Mouse (Mus musculus): Measurements from ENCODE around the gene Fcer1g. TPM values are rescaled to one million over a fixed set of nuclear protein-coding genes. Genes with fewer than 3 reads are reported as not detected.
A peak's percentile ranks its signal among the peaks of the same experiment; 100 is the strongest.

Fcer1g gene
- polyA plus RNA-seq, 1 experiment: 0.91 TPM

DNA sequence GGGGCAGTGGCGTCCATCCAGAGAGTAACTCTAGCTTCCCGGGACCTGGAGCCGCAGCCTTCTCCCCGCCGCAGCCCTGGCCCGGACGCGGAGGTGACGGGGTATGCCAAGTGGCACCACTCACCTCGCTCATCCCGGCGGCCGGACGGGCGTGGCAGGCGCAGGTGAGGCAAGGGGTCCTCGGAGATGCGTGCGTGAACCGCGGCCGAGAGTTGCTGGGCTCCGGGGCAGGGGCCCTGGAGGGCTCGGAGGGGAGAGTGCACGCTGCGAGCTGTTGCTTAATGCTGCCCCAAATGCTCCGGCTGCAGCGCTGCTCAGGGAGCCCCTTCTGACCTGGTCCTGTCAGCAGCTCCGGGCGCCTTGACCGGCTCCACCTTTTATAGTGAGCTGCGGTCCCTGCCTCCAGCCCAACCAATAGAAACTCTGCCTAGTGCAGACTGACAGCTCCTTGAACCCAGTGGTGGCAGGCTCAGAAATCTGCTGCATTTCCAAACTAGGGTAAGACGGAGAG lies 38.2 kb downstream of the Fcer1g start, which contains the start of gene Pcp4l1:
Gene Pcp4l1, minus strand, starts transcription at position 382 of the 511 bp plus-strand sequence.
- no peaks in the 10 kb centered on the region; the same call in 1 of the 2 replicates for H3K27me3 ChIP-seq (ENCODE audit: control insufficient read depth, insufficient read depth, low read length, poor library complexity, severe bottlenecking)
- no peak within 1 kb of the TSS for H3K27ac ChIP-seq (ENCODE audit: insufficient read depth, low read length)
- no peaks in the 10 kb centered on the region for H3K4me1 ChIP-seq (ENCODE audit: control insufficient read depth, insufficient read depth, low read length)

DNA sequence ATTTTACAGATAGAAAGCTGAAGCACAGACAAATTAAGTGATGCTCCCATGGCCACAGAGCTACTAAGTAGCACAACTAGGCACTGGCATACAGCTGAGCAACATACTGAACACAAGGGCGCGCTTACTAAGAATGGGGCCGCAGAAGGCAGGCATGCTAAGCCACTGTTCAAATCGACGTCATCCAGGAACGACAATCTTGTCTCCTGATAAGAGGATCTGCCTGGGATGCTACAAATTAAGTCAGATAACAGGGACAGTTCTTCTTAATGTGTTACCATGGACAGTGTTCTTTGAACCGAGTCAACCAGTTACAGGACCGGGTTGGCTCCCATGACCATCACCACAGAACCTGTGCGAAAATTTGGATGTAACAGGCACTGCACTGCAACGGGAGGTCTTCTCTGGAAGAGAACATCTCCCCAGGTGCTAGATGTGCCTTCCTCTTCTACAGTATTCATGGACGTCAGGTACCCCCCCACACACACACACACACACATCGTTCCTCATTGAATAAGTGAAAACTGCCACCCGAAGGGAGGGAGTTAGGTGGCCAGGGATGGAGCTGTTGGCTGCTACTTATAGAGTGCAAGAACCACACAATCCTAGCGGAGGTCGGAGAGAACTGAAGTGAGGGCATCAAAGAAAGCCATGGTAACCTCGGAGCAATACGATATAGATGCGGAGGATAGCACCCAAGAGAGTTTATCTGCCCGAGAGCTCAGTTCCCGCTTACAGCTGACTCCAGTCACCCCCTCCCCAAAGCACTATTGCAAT lies 38.9 kb downstream of the Fcer1g start:
- Histone ChIP-seq H3K9ac (ENCODE audit: low read depth, poor library complexity, severe bottlenecking) (peak overlapping the region; percentile 29; the same call in 1 of the 2 replicates), H3K36me3 (ENCODE audit: control insufficient read depth, insufficient read depth, low read length, poor library complexity, severe bottlenecking) (no peaks in the 10 kb centered on the region), H3K27me3 (ENCODE audit: control insufficient read depth, insufficient read depth, low read length, poor library complexity, severe bottlenecking) (no peaks in the 10 kb centered on the region; the same call in 1 of the 2 replicates), H3K27ac (ENCODE audit: insufficient read depth, low read length) (no peak overlapping the region), H3K4me3 (ENCODE audit: low read depth, low read length) (peak overlapping the region; percentile 75), H3K9me3 (replicated peaks; ENCODE audit: control insufficient read depth, insufficient read depth, low read length, poor library complexity, severe bottlenecking) (no peaks in the 10 kb centered on the region), H3K4me1 (ENCODE audit: control insufficient read depth, insufficient read depth, low read length) (no peaks in the 10 kb centered on the region)
- TF ChIP-seq CTCF (IDR thresholded peaks at IDR 0.05; ENCODE audit: low read depth, low read length): no peak
- no peak for TF ChIP-seq POLR2A (IDR thresholded peaks at IDR 0.05; ENCODE audit: insufficient read depth, low read length)
- TF ChIP-seq EP300 (IDR thresholded peaks at IDR 0.05; ENCODE audit: insufficient read depth, low read depth, low read length): no peak

More for the DNA sequence above, 38.2 kb downstream of the Fcer1g start, which contains the start of gene Pcp4l1:
- Histone ChIP-seq H3K9me3 (replicated peaks; ENCODE audit: control insufficient read depth, insufficient read depth, low read length, poor library complexity, severe bottlenecking) (no peaks in the 10 kb centered on the region), H3K4me3 (ENCODE audit: low read depth, low read length) (peak within 1 kb of the TSS; percentile 75), H3K36me3 (ENCODE audit: control insufficient read depth, insufficient read depth, low read length, poor library complexity, severe bottlenecking) (no peaks in the 10 kb centered on the region), H3K9ac (ENCODE audit: low read depth, poor library complexity, severe bottlenecking) (peak within 1 kb of the TSS; percentile 29; the same call in 1 of the 2 replicates)
- TF ChIP-seq POLR2A (IDR thresholded peaks at IDR 0.05; ENCODE audit: insufficient read depth, low read length) (no peak), CTCF (IDR thresholded peaks at IDR 0.05; ENCODE audit: low read depth, low read length) (no peak), EP300 (IDR thresholded peaks at IDR 0.05; ENCODE audit: insufficient read depth, low read depth, low read length) (no peak)

DNA sequence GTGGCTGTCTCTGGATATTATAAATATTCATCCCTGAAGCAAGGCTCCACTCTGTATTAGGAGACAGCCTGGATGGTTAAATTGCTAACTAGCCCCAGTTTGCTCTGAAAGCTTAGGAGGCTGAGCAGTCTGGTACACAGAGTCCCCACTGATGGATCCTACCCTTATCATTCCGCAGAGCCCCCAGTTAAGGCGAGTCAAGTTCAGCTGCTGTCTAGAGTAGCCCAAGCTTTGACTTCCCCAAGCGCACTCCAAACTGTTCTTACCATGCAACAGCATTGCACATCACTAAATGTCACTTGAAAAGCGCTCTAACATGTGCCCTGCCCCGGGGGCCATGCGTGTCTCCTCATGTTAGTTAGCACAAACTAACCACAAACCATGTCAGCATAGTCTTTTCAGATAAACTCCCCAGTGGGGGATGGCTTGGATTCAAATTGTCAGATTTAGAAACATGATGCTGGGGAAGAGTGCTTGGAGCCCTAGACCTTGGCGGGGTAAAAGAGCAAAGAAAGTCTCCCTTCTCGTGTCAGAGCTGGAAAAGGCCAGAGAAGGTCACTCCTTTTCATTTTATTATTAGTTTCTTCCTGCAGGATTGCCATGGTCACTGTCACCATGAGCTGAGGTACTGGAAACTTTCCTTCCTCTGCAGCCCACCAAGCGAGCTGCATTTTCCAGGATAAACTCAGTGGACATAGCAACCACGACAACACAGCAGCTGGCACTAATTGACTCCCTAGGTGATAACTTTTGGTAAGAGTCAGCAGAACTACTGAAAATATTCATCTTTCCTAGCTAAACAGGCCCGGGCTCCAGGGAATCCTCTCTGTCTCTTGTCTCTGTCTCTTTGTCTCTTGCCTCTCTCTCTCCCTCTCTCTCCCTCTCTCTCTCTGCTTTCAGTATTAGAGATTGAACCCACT lies 40.0 kb downstream of the Fcer1g start:
- no peak for TF ChIP-seq EP300 (IDR thresholded peaks at IDR 0.05; ENCODE audit: insufficient read depth, low read depth, low read length)
- no peak overlapping the region for H3K4me3 ChIP-seq (ENCODE audit: low read depth, low read length)
- no peaks in the 10 kb centered on the region for H3K36me3 ChIP-seq (ENCODE audit: control insufficient read depth, insufficient read depth, low read length, poor library complexity, severe bottlenecking)
- no peak overlapping the region for H3K27ac ChIP-seq (ENCODE audit: insufficient read depth, low read length)
- H3K9ac ChIP-seq (ENCODE audit: low read depth, poor library complexity, severe bottlenecking): no peak overlapping the region
- H3K4me1 ChIP-seq (ENCODE audit: control insufficient read depth, insufficient read depth, low read length): peaks cover 2% of the 10 kb centered on the region
- H3K27me3 ChIP-seq (ENCODE audit: control insufficient read depth, insufficient read depth, low read length, poor library complexity, severe bottlenecking): no peaks in the 10 kb centered on the region; the same call in 1 of the 2 replicates
- H3K9me3 ChIP-seq (replicated peaks; ENCODE audit: control insufficient read depth, insufficient read depth, low read length, poor library complexity, severe bottlenecking): no peaks in the 10 kb centered on the region

DNA sequence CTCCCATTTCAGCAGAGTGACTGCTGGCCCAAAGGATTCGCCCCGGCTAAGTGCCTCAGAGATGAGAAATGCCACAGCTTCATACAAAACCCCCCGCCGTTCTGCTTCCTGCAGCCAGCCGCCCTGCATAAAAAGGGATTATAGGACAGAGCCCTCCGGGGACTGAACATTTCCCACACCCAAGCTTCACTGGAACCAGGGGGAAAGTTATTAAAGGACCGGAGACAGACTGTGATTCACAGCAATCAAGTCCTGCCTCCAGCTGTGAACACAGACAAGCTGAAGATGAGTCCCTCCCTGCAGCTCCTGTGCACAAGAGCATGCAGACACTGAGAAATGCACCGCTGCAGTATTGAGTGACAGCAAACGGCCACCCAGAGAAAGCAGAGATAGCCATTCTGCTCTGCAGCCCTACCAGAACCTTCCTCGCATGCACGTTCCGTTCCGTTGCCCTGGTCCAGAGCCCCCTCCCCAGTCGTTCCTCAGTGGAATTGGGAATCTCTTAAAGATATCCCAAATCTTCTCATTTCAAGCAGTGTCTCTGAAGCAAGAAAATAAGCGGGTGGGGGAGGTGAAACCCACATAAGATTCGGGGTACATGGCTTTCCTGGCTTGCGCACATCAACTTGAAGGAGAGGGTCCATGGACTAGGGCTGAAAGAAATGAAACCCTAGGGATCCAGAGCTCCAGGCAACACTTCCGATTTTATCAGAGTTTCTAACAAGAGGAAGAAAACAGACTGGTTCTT lies 40.9 kb downstream of the Fcer1g start:
- peaks cover 2% of the 10 kb centered on the region for H3K4me1 ChIP-seq (ENCODE audit: control insufficient read depth, insufficient read depth, low read length)

DNA sequence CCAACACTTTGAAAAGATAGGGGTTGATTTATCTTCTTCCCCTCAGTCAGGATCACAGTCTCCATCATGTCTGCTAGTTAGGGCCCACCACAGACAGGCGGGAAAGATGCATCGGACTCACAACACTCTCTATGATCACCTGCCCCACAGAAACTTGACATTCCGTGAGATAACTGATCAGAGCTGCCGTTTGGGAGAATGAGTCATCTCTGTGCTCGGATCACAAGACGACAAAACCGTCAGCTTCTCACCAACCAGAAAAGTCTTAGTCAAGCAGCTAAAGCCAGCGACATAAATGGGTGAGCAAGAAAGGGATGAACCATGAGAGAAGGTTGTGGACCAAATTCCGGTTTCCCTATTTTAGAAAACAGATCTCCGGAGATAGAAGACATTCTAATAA lies 41.9 kb downstream of the Fcer1g start:
- no peaks in the 10 kb centered on the region for H3K9me3 ChIP-seq (replicated peaks; ENCODE audit: control insufficient read depth, insufficient read depth, low read length, poor library complexity, severe bottlenecking)
- H3K27ac ChIP-seq (ENCODE audit: insufficient read depth, low read length): no peak overlapping the region
- no peaks in the 10 kb centered on the region; the same call in 1 of the 2 replicates for H3K27me3 ChIP-seq (ENCODE audit: control insufficient read depth, insufficient read depth, low read length, poor library complexity, severe bottlenecking)
- no peak overlapping the region for H3K9ac ChIP-seq (ENCODE audit: low read depth, poor library complexity, severe bottlenecking)
- no peak for TF ChIP-seq EP300 (IDR thresholded peaks at IDR 0.05; ENCODE audit: insufficient read depth, low read depth, low read length)
- TF ChIP-seq POLR2A (IDR thresholded peaks at IDR 0.05; ENCODE audit: insufficient read depth, low read length): no peak
- no peak for TF ChIP-seq CTCF (IDR thresholded peaks at IDR 0.05; ENCODE audit: low read depth, low read length)
- H3K36me3 ChIP-seq (ENCODE audit: control insufficient read depth, insufficient read depth, low read length, poor library complexity, severe bottlenecking): no peaks in the 10 kb centered on the region
- peaks cover 5% of the 10 kb centered on the region for H3K4me1 ChIP-seq (ENCODE audit: control insufficient read depth, insufficient read depth, low read length)
- no peak overlapping the region for H3K4me3 ChIP-seq (ENCODE audit: low read depth, low read length)

More for the DNA sequence above, 40.9 kb downstream of the Fcer1g start:
- Histone ChIP-seq H3K4me3 (ENCODE audit: low read depth, low read length) (no peak overlapping the region), H3K27ac (ENCODE audit: insufficient read depth, low read length) (no peak overlapping the region), H3K36me3 (ENCODE audit: control insufficient read depth, insufficient read depth, low read length, poor library complexity, severe bottlenecking) (no peaks in the 10 kb centered on the region), H3K27me3 (ENCODE audit: control insufficient read depth, insufficient read depth, low read length, poor library complexity, severe bottlenecking) (no peaks in the 10 kb centered on the region; the same call in 1 of the 2 replicates), H3K9me3 (replicated peaks; ENCODE audit: control insufficient read depth, insufficient read depth, low read length, poor library complexity, severe bottlenecking) (no peaks in the 10 kb centered on the region), H3K9ac (ENCODE audit: low read depth, poor library complexity, severe bottlenecking) (no peak overlapping the region)
- TF ChIP-seq POLR2A (IDR thresholded peaks at IDR 0.05; ENCODE audit: insufficient read depth, low read length): no peak
- no peak for TF ChIP-seq EP300 (IDR thresholded peaks at IDR 0.05; ENCODE audit: insufficient read depth, low read depth, low read length)
- no peak for TF ChIP-seq CTCF (IDR thresholded peaks at IDR 0.05; ENCODE audit: low read depth, low read length)
